ENCODE assay signal across 8 mouse cellular contexts in genomic region chr17:9031241-9032141, GRCm38 (mm10). TPM values are rescaled to one million over a fixed set of nuclear protein-coding genes. Genes with fewer than 3 reads are reported as not detected.
DNase-seq lines count a peak whose midpoint lies in the region; ATAC-seq and TF ChIP-seq lines count a peak whose summit lies in the region.

No protein-coding gene starts in this region.

- no peak overlapping the region for H3K9ac ChIP-seq in intestine, postnatal 0 days (ENCODE audit: low read depth, low read length)
- H3K9ac ChIP-seq in midbrain, embryonic 11.5 days (ENCODE audit: low read length) = no peak overlapping the region

- H3K4me2 ChIP-seq in intestine, postnatal 0 days (replicated peaks; ENCODE audit: low read depth) = peak overlapping the region; percentile 43
- H3K4me2 ChIP-seq in midbrain, embryonic 11.5 days = peak overlapping the region; percentile 28

- intact Hi-C loops in left cerebral cortex, postnatal 36 days (cut with DNase I) = loop anchor here (2.0 to 10.0 kb wide), 4 partner anchors 135 to 1286 kb away; partner anchors contain the start of gene Qk

- no peaks in the 10 kb centered on the region for H3K36me3 ChIP-seq in intestine, postnatal 0 days (ENCODE audit: control insufficient read depth, insufficient read depth)
- no peaks in the 10 kb centered on the region for H3K36me3 ChIP-seq in midbrain, embryonic 11.5 days (ENCODE audit: control insufficient read depth, insufficient read depth, low read length)
- no peaks in the 10 kb centered on the region for H3K36me3 ChIP-seq in small intestine, adult 2 months (ENCODE audit: control insufficient read depth, insufficient read depth, low read length)

- DNase-seq in adrenal gland, adult 18-20 months (ENCODE audit: low spot score in 2 of 2) = peak; percentile 73
- DNase-seq in embryo, embryonic 11 days = peak; percentile 84
- DNase-seq in left cerebral cortex, postnatal 36 days (ENCODE audit: low spot score in 2 of 2) = peak; percentile 80 to 85
- peak; percentile 98 for DNase-seq in midbrain, embryonic 11.5 days (ENCODE audit: low spot score, missing footprints)

- TF ChIP-seq CTCF in intestine, postnatal 0 days (IDR thresholded peaks at IDR 0.05; ENCODE audit: low read depth) = peak; percentile 92
- peak; percentile 76; the same call in 1 of the 2 replicates for TF ChIP-seq CTCF in small intestine, adult 2 months (IDR thresholded peaks at IDR 0.05; ENCODE audit: extremely low read depth, insufficient read length, insufficient replicate concordance, low read depth, low read length)

- no peaks in the 10 kb centered on the region for H3K9me3 ChIP-seq in intestine, postnatal 0 days (ENCODE audit: control insufficient read depth)
- H3K9me3 ChIP-seq in midbrain, embryonic 11.5 days (ENCODE audit: control insufficient read depth, low read length) = no peaks in the 10 kb centered on the region

- no peak overlapping the region for H3K27ac ChIP-seq in intestine, postnatal 0 days (ENCODE audit: low read depth, low read length)
- no peak overlapping the region for H3K27ac ChIP-seq in midbrain, embryonic 11.5 days (ENCODE audit: low read depth, low read length)
- H3K27ac ChIP-seq in small intestine, adult 2 months (ENCODE audit: insufficient read depth, low read depth, low read length) = no peak overlapping the region

- H3K4me3 ChIP-seq in intestine, postnatal 0 days (ENCODE audit: low read depth, low read length) = no peak overlapping the region
- no peak overlapping the region for H3K4me3 ChIP-seq in midbrain, embryonic 11.5 days (ENCODE audit: low read depth, low read length)
- no peak overlapping the region for H3K4me3 ChIP-seq in small intestine, adult 2 months (ENCODE audit: low read depth, low read length)

- H3K4me1 ChIP-seq in intestine, postnatal 0 days (replicated peaks; ENCODE audit: control insufficient read depth, insufficient read depth, low read length) = no peaks in the 10 kb centered on the region
- H3K4me1 ChIP-seq in midbrain, embryonic 11.5 days (ENCODE audit: control insufficient read depth, insufficient read depth, low read length) = peaks cover 4% of the 10 kb centered on the region; the same call in 1 of the 2 replicates
- no peaks in the 10 kb centered on the region for H3K4me1 ChIP-seq in small intestine, adult 2 months (ENCODE audit: control insufficient read depth, insufficient read depth, insufficient read length, low read length)

- peak; percentile 83 for ATAC-seq in granulocyte monocyte progenitor cell, adult 5-6 weeks (replicated peaks; ENCODE audit: poor library complexity, severe bottlenecking)
- no peak for ATAC-seq in intestine, postnatal 0 days
- ATAC-seq in midbrain, embryonic 11.5 days (ENCODE audit: low FRiP score) = peak; percentile 73
- no peak for ATAC-seq in monocyte, adult 5-6 weeks (replicated peaks; ENCODE audit: insufficient number of reproducible peaks, low FRiP score, low TSS enrichment, poor library complexity, severe bottlenecking)

- no peak for TF ChIP-seq POLR2A in small intestine, adult 2 months (IDR thresholded peaks at IDR 0.05; ENCODE audit: low read depth, low read length)

- 13% methylated on average over 24 of the region's 24 CpGs for WGBS in intestine, postnatal 0 days
- 17% methylated on average over 24 of the region's 24 CpGs for WGBS in midbrain, embryonic 11.5 days
- WGBS in small intestine, adult 2 months = 12% methylated on average over 24 of the region's 24 CpGs

- no peaks in the 10 kb centered on the region for H3K27me3 ChIP-seq in intestine, postnatal 0 days (replicated peaks; ENCODE audit: control insufficient read depth, insufficient read depth, low read length)
- no peaks in the 10 kb centered on the region for H3K27me3 ChIP-seq in midbrain, embryonic 11.5 days (ENCODE audit: control insufficient read depth, insufficient read depth, low read length)
- H3K27me3 ChIP-seq in small intestine, adult 2 months (ENCODE audit: control insufficient read depth, insufficient read depth, low read length) = no peaks in the 10 kb centered on the region

RNA-seq across cellular contexts. Expression of gene 1700010I14Rik, which starts 43.4 kb away (rescaled TPM):
- 1 to 10 TPM; 1.7 TPM for total RNA-seq in adrenal gland, adult 18-20 months (2021)
- 5.2 and 5.3 TPM in 2 replicates for total RNA-seq in granulocyte monocyte progenitor cell, adult 5-6 weeks (2014; fragmentation: Nextera tagmentation)
- 6.5 and 7.9 TPM in 2 replicates for total RNA-seq in granulocyte monocyte progenitor cell, adult 5-6 weeks (2017)
- 1.2 TPM in 2 replicates for polyA plus RNA-seq in intestine, postnatal 0 days (2015; fragmentation: Nextera tagmentation; extraction: Ambion mirVana)
- total RNA-seq in left cerebral cortex, postnatal 36 days (2021) = 1 to 10 TPM in 1 of 2 experiments, under 1 TPM in 1; 0.94 to 1.6 TPM
- polyA plus RNA-seq in midbrain, embryonic 11.5 days (2014; fragmentation: Nextera tagmentation; extraction: Ambion mirVana) = 2.7 and 3.2 TPM in 2 replicates
- polyA plus RNA-seq in small intestine, adult 2 months (2012; rRNA removed) = 0.14 TPM in 1 of 2 replicates, not detected in the other
- total RNA-seq in monocyte, adult 5-6 weeks (2017) = 3.6 to 8.1 TPM (median 6.1 TPM) in 3 replicates

Comparison
In these comparisons a context has a peak if more than half of its experiments do, and no peak if none do; other contexts are left out.
1. ATAC-seq: peak in granulocyte monocyte progenitor cell, adult 5-6 weeks (single experiment) and midbrain, embryonic 11.5 days (single experiment); none in intestine, postnatal 0 days (single experiment) and monocyte, adult 5-6 weeks (single experiment).
2. Peak in every context shown above with its lines, with median percentiles within 50 percentile points of each other: DNase-seq.